8 mouse cellular contexts compared by ENCODE assay signal in the genomic region with DNA sequence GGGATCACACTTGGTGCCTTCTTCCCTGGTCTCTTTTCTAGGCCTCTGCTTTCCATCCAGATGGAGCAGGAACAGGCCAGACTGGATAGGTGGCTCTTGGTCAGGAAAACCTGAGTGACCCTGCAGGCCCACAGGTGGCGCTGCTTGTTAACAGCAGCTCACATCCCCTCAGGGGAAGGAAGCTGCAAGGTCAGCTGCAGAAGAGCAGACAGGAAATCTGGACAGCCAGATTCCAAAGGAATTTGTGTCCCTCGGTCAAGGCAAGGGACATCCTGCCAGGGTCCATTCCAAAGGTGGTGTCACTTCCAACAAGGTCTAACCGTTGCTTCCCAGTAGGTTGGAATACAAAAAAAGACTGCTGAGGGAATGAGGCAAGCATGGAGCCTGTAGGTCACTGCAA. TPM values are rescaled to one million over a fixed set of nuclear protein-coding genes. Genes with fewer than 3 reads are reported as not detected.
A peak's percentile ranks its signal among the peaks of the same experiment; 100 is the strongest.
DNase-seq lines count a peak whose midpoint lies in the region; ATAC-seq and TF ChIP-seq lines count a peak whose summit lies in the region.

No protein-coding gene starts in this region.

- DNase-seq in left cerebral cortex, postnatal 4 days: peak; percentile 44
- no peak for DNase-seq in left cerebral cortex, adult 8-10 months (ENCODE audit: low spot score in 2 of 2)
- DNase-seq in cerebellum, adult 8-10 months: peak; percentile 35
- DNase-seq in gonadal fat pad, adult 2 months (ENCODE audit: low read depth): peak; percentile 63
- peak; percentile 13 for DNase-seq in retina, postnatal 7 days (ENCODE audit: low read depth, low spot score)

- ATAC-seq in intestine, postnatal 0 days: peak; percentile 71; the same call in 1 of the 2 replicates
- ATAC-seq in lung, embryonic 15.5 days (ENCODE audit: borderline replicate concordance, extremely low read depth, low FRiP score, low TSS enrichment): peak; percentile 81; the same call in 1 of the 2 replicates
- no peak for ATAC-seq in inflammation-experienced regulatory T-cells, adult 6 months

- H3K4me2 ChIP-seq in intestine, postnatal 0 days (replicated peaks; ENCODE audit: low read depth): no peak overlapping the region
- H3K4me2 ChIP-seq in lung, embryonic 15.5 days: no peak overlapping the region

- no peaks in the 10 kb centered on the region for H3K36me3 ChIP-seq in intestine, postnatal 0 days (ENCODE audit: control insufficient read depth, insufficient read depth)
- H3K36me3 ChIP-seq in lung, embryonic 15.5 days: no peaks in the 10 kb centered on the region

- intact Hi-C loops in left cerebral cortex, postnatal 4 days (cut with DNase I): no loop called here

- no peak overlapping the region for H3K9ac ChIP-seq in intestine, postnatal 0 days (ENCODE audit: low read depth, low read length)
- no peak overlapping the region for H3K9ac ChIP-seq in lung, embryonic 15.5 days

- TF ChIP-seq CTCF in intestine, postnatal 0 days (IDR thresholded peaks at IDR 0.05; ENCODE audit: low read depth): peak; percentile 90

- WGBS in intestine, postnatal 0 days: 15% methylated on average over 3 of the region's 3 CpGs
- 18% methylated on average over 3 of the region's 3 CpGs for WGBS in lung, embryonic 15.5 days

- H3K9me3 ChIP-seq in intestine, postnatal 0 days (ENCODE audit: control insufficient read depth): no peaks in the 10 kb centered on the region
- H3K9me3 ChIP-seq in lung, embryonic 15.5 days: no peaks in the 10 kb centered on the region

- no peaks in the 10 kb centered on the region for H3K4me1 ChIP-seq in intestine, postnatal 0 days (replicated peaks; ENCODE audit: control insufficient read depth, insufficient read depth, low read length)
- peaks cover 21% of the 10 kb centered on the region for H3K4me1 ChIP-seq in lung, embryonic 15.5 days

- no peak overlapping the region for H3K4me3 ChIP-seq in intestine, postnatal 0 days (ENCODE audit: low read depth, low read length)
- H3K4me3 ChIP-seq in lung, embryonic 15.5 days: no peak overlapping the region

- H3K27ac ChIP-seq in intestine, postnatal 0 days (ENCODE audit: low read depth, low read length): no peak overlapping the region
- H3K27ac ChIP-seq in lung, embryonic 15.5 days: peak overlapping the region; percentile 78

- H3K27me3 ChIP-seq in intestine, postnatal 0 days (replicated peaks; ENCODE audit: control insufficient read depth, insufficient read depth, low read length): no peaks in the 10 kb centered on the region
- H3K27me3 ChIP-seq in lung, embryonic 15.5 days: no peaks in the 10 kb centered on the region

RNA-seq across cellular contexts. Expression of a gene that starts 50.8 kb away (rescaled TPM):
- total RNA-seq in left cerebral cortex, postnatal 4 days (2021): 100 to 1,000 TPM; 337 to 347 TPM
- 100 to 1,000 TPM; 214 to 262 (median 235) TPM for total RNA-seq in left cerebral cortex, adult 8-10 months (2022)
- polyA plus RNA-seq in gonadal fat pad, adult 2 months (2012; rRNA removed): 48.0 and 49.8 TPM in 2 replicates
- 17.3 and 22.8 TPM in 2 replicates for polyA plus RNA-seq in intestine, postnatal 0 days (2015; fragmentation: Nextera tagmentation; extraction: Ambion mirVana)
- polyA plus RNA-seq in lung, embryonic 15.5 days (2015; fragmentation: Nextera tagmentation; extraction: Ambion mirVana): 64.2 and 73.1 TPM in 2 replicates
- polyA plus RNA-seq in inflammation-experienced regulatory T-cells, adult 6 months (2017; shearing (Covaris generic)): 100 to 1,000 TPM in 2 of 3 experiments, 10 to 100 TPM in 1; 87.3 to 165 (median 153) TPM

Comparison
In these comparisons a context has a peak if more than half of its experiments do, and no peak if none do; other contexts are left out.
1. DNase-seq: peak in left cerebral cortex, postnatal 4 days (single experiment), cerebellum, adult 8-10 months (single experiment), gonadal fat pad, adult 2 months (single experiment) and retina, postnatal 7 days (single experiment); none in left cerebral cortex, adult 8-10 months (0 of 2).